Mouse (Mus musculus): ENCODE results near the gene Hba-a1.
"Not testable (repeated sequence)": the region's sequence is repeated elsewhere in the genome, so short reads cannot be mapped to it uniquely, and the experiment has no call there.

Gene Hba-a1

DNA sequence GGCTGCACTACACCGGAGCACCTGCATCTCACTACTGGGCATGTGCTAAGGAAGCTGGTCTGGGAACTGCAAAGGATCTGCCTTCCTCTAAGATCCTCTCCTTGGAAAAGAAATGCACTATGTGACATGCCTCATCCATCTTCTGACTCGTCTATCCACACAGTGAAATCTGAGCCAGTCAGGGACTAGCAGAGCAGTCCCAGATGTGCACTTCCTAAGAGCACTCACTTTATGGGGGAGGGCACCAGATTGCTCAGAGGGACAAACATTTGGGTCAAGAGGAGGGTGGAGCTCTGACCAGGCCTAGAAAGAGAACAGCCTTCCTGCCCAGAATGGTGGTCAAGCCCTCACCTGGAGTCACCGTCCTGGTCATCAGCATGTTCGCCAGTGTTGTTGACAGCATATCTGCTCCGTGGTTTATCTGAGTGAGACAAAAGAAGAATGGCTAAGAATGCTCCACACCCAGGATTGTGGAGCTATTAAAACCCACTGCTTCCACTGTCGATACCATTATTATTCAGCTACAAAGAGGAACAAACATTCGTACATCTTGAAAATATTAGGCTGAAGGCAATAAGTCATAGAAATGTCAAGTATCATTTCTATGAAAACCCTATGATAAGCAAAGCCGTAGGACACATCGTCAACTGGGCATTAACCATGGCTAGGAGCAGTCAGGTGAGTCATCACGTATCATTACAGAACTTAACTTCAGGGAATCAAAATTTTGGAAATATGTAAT is 20.5 kb upstream of the Hba-a1 start:
- no peak for DNase-seq (ENCODE audit: low read depth)

DNA sequence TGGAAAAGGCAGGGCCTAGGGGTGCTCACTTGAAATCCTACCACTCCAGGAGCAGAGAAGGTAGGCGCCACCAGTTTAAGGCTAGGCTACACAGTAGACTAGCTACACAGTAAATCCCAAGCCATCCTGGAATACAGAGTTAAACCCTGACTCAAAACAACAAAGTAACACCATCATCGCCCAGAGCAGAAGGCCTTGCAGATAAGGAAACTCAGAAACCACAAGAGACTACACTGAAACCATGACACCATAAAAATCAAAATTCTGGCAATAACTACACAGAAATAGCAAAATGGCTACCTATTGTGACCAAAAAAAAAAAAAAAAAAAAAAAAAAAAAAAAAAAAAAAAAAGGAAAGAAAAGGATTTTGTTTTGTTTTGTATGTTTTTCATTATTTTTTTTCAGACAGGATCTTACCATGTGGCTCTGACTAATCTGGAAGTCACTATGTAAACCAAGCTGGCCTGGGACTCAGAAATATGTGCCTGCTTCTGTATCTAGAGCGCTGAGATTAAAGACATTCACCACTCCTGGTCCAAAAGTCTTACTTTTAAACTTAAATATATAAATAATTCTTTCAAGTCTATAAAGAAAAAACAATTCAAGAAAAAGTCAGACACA is 18.1 kb upstream of the Hba-a1 start:
- peak; percentile 21 for DNase-seq (ENCODE audit: low read depth)

DNA sequence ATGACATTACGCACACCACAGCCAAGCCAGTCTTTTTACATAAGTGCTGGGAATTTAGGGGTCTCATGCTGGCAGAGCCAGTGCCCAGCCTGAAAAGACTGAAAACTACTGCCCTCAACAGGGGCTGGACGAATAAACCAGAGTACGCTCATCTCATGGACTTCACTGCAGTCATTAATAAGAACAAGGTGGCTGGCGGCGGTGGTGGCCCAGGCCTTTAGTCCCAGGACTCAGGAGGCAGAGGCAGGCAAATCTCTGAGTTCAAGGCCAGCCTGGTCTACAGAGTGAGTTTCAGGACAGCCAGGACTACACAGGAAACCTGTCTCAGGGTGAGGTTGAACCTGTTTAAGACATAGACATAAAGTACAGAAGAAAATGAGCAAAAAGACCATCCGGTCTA is 17.1 kb upstream of the Hba-a1 start:
- DNase-seq (ENCODE audit: low read depth), result no peak

DNA sequence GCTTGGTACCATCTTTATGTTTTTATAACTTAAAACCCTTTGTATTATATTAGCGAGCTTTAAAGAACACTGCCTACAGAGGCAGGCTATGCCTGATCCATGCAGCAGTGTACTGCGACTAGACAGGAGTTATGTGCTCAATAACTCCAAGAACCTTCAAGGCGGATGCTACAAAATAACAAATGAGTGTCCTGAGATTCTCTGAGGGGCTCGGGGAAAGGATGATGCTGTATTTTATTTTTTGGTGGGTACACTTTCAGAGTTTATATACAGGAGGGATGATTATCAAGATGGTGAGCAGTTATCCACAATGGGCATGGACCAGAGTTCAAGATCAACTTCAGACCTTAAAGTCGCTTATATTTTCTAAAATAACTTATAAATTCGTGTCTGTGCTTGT is 16.5 kb upstream of the Hba-a1 start:
- DNase-seq (ENCODE audit: low read depth), result no peak

DNA sequence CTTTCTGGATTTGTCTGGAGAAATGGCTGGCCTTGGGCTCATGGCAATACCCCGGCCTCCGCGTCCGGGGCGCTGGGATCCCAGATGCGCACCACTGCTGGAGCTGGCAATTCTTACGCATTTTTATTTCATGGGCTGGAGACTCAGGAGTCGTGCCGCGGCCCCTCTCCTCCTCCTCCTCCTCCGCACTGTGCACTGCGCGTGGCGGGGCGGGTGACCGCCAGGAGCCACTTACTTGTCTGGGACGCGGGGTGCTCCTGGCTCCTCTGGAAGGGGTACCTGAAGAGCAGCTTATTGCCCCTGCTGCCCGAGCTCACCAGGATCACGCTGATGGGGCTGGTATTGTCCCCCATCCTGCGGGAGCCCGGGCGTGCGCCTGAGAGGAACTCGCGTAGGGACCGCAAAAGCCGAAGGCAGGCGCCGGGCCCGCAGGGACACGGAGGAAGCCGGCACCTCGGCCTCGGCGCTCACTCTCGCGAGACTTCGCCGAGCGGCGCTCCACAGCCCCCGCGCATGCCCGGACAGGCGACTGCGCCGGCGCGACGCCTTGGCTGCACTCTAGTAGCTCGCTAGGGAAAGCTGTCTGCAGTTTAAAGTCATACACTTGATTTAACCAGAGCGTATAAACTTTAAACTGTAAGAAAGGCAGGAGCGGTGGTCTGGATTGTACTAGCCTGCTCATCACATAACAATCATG is 16.0 kb upstream of the Hba-a1 start, which contains the start of gene Nprl3:
Gene Nprl3 (minus strand): TSS at position 520 of the 697 bp plus-strand sequence.
- peak; percentile 97 for DNase-seq (ENCODE audit: low read depth)

DNA sequence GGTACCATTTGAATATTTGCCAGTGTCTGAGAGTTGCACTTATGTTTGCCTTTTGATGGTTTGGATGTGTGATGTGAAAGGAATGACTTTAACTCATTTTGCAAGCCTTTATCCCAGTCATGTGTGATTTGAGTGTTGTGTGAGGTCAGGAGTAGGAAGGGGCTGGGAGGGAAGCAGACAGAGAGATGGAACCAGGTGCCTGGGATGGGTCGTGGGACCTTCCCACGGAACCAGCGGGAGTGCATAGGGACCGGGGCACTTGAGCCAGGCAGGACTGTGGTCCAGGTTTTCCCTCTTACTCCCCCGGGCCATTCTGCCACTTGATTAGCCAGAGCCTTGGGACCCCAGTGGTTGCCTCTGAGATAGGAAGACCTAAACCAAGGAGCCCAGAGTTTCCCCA is 15.3 kb upstream of the Hba-a1 start:
- no peak for DNase-seq (ENCODE audit: low read depth)

DNA sequence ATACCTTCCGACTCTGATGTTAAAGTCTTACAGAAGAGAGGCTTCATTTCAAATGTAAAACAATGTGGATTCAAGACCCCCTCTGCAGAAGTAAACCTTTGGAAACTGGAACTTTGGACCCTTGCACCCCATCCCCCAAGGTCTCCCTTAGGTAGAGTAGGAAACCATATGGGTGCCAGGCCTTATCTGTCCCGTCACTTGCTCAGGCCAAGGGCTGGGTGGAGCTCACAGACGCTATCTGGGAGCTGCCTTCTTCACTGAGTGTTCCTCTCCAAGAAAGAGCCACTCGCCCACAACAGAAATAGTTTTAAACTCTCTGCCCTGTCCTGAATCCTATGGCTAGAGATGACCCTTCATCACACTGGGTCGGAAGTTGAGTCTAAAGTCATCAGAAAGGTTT is 14.4 kb upstream of the Hba-a1 start:
- DNase-seq (ENCODE audit: low read depth), result no peak

DNA sequence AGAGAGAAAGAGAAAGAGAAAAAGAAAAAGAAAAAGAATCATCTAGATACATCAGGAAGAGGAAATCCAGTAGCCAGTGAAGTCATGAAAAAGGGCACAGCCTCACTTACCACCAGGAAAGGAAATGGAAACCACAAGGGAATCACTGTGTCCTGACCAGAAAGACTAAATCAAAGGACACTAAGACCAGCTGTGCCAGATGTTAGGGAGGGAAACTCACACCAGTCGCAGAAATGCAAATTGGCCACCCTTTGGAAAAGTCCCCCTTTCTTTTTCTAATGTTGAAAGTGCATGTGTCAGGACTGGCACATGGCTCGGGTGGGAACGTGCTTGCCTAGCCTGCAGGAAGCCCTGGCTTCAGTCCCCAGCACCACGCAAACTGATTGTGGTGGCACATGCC is 12.1 kb upstream of the Hba-a1 start:
- DNase-seq (ENCODE audit: low read depth), result no peak

DNA sequence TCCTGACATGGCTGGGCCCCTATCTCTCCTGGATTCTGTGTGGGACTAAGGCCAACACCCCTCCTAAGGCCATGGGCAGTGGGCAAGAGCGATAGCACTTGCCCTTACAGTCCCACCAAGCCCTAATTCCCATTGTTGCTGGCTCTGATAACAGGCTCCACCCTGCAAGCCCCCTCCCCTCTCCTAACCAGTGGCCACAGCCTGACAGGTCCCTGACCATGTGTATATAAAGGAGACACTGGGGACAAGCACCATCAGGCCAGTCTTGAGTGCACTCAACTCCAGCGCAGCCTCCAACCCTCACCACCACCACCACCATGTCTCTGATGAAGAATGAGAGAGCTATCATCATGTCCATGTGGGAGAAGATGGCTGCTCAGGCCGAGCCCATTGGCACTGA is 7.0 kb upstream of the Hba-a1 start, which contains the start of gene Hba-x:
Gene Hba-x (plus strand): TSS at position 54 of the 400 bp plus-strand sequence.
- DNase-seq (ENCODE audit: low read depth), result no peak

DNA sequence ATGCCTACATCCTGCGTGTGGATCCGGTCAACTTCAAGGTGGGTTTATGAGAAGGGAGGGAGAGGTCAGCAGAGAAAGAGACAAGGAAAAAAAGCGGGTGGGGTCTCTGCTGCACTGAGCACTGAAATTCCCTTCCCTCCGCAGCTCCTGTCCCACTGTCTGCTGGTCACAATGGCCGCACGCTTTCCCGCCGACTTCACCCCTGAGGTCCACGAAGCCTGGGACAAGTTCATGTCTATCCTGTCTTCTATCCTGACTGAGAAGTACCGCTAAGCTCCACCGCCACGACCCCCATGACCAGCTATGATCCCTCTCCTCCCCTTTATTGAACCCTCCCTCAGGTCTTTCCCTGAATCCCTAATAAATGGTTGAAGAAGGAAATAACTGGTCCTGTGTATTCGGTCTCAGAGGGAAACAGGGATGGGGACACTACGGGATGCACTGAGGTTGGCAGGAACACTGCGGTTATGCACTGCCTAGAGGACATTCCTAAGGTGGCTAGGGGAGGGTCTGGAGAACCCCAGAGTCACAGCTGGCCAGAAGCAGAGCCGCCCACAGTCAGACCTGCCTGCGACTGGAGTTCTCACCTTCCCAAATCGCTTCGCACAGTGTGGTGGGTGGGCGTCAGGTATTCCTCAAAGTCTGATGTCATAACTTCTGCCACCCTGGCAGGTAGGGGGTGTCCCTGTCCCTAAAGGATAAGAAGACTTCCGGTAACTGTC is 5.4 kb upstream of the Hba-a1 start:
- no peak for DNase-seq (ENCODE audit: low read depth)

DNA sequence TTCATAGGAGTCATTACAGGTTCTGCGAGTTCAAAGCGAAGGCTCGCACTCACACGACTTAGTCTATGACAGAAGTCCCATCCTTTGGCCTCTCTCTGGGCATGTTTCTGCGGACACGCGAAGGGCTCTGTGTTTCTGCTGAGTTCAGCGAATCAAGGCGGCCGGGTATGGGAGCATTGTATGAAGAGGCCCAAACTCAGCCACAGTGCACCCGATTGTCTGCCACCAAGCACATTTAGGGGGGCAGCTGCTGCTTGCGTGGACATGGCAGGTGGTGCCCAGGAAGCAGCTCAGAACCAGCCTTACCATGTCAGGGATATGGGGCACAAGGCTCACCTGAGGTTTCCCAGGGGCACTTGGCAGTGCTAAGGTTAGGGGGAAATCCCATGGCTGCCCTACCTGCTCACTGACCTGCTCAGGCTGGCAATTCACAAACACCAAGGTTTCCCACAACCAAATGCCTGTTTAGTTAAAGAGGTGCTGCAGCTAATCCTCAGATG is 4.8 kb upstream of the Hba-a1 start:
- no peak for DNase-seq (ENCODE audit: low read depth)

DNA sequence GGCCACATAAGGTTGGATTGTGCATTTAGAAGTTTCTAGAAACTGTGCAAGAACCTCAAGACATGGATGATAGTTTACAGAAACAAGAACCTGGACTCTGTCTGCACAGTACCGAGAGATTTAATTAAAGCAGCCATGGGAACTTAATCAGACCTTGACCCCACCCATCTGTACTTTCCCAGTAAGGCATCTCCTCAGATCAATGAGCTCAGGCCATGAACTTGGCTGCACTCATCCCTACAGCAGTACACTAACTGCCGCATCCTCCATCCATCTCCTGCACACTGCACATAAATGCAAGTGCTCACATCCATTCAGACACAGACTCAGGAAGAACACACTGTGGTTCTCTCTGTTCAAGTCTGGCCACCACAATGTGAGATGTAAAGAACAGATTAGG is 2.7 kb upstream of the Hba-a1 start:
- DNase-seq (ENCODE audit: low read depth), result no peak

DNA sequence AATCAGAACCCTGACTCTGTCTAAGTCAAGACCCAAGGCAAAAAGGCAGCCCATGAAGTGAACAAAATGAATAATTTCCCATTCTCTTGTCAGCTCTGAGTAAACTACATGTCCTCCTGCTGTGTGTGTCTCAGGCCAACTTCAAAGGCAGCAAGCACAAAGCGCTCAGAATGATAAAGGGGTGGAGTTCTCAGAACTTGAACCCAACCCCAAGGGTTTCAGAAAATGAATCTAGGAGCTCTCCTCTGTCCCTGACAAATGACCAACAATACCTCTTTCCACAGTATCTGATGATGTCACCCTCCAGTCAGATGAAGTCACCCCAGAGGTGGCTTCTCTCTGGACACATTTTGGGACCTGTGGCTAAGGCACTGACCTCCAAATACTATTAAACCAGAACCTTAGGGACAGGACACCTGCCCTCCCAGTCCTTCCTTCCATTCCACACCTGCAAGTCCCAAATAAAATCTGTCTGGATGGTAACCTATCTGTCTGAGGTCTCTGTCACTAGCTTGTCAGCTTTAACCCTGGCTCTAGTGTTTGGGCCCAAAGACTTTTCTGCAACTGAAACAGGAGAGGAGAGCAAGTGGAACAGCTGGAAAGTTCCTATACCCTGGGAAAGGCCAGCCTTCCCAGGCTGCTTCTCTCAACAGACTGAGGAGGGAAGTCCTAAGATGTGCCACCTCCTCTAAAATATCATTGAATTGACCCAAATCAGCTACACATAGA is 1.7 kb upstream of the Hba-a1 start:
- no peak for DNase-seq (ENCODE audit: low read depth)

DNA sequence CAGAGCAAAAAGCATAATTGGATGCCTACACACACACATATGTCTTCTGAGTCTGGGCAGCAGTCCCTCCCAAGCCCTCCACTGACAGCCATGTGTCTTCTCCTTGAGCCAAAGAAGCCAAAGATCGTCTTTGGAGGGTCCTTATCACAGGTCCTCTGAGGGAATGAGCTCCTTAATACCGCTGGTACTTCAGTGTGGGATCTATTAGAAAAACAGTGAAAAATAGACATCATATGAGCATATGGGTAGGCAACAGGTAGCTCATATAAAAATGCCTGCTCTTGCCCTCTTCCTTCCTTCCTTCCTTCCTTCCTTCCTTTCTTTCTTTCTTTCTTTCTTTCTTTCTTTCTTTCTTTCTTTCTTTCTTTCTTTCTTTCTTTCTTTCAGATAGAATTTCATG is 1.3 kb downstream of the Hba-a1 start:
- DNase-seq (ENCODE audit: low read depth), result not testable (repeated sequence)

DNA sequence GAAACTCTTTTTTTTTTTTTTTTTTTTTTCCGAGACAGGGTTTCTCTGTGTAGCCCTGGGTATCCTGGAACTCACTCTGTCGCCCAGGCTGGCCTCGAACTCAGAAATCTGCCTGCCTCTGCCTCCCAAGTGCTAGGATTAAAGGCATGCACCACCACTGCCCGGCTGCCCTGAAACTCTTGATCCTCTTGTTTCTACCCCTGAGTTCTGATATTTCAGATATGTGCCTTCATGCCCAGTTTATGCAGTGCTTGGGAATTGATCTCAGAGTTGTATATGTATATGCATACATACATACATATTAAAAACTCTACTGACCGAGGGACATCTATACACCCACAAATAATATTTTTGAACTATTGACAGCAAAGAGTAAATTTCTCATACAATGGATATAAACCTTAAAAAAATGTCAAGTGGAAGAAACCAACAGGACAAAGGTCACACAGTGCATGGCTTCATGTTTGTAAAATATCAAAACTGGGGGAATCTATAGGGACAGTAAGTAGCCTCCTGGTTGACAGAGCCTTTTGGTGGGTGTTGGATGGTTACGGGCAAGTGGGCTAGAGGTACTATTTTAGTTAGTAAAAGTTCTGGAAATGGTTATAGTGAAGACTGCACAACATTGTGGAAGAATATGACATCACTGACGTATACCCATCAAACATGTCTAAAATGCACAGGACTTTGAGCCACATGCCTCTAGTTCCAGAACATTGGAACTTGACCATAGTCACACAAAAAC is 1.9 kb downstream of the Hba-a1 start:
- DNase-seq (ENCODE audit: low read depth), result no peak

DNA sequence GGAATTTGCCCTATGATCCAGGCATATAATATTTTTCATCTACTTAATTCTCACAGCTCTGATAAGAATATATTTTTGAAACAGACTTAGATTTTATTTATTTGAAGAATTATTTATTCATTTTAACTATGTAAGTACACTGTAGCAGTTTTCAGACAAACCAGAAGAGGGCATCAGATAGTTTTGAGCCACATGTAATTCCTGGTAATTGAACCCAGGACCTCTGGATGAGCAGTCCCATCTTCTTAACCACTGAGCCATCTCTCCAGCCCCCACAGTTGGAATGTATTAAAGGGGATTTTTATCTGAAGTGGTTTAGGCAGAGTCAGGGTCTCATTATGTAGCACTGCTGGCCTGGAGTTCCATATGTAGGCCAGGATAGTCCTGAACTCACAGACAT is 2.6 kb downstream of the Hba-a1 start:
- DNase-seq (ENCODE audit: low read depth), result not testable (repeated sequence)

DNA sequence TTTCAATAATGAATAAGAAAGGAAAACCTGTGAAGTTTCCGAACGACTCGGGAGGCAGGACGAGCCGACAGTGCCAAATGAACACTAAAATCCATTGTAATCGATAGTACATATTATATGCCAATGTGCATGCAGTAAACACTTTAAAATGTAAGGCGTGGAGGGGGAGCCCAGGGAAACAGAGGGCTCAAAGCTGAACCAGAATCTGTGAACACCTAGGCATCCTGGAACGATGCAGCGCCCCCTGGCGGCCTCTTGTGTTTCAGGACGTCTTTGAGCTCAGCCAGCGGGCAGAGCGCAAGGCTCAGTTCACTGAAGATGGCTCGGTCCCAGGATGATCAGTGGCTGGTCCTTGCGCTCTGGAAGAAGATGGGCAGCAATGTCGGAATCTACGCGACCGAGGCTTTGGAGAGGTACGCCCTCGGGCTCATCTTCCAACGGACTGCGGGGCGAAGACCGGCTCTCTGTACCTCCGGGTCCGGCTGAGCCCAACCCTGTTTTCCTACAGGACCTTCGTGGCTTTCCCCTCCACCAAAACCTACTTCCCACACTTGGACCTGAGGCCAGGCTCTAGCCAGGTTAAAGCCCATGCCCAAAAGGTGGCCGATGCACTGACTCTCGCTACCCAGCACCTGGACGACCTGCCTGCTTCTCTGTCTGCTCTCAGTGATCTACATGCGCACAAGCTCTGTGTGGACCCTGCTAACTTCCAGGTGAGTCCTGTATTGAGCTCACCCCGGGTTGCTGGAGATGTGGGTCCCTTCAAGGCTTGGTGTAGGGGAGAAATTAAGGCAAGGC is 3.6 kb downstream of the Hba-a1 start, which contains the start of gene Hbq1b:
Gene Hbq1b (plus strand): TSS at position 271 of the 798 bp plus-strand sequence.
- peak; percentile 59 for DNase-seq (ENCODE audit: low read depth)

DNA sequence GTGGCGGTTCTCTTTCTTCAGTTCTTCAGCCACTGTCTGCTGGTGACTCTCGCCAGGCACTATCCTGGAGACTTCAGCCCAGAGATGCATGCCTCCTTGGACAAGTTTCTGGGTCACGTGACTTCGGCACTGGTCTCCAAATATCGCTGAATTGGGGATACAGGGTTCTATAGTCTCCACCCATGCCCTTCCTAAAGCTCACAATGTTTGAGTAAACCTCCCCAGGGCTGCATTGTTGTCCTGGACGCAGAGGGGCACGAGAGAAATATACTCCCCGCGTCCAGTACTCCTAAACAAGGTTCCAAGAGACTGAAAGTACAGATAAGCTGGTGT is 4.1 kb downstream of the Hba-a1 start:
- no peak for DNase-seq (ENCODE audit: low read depth)

DNA sequence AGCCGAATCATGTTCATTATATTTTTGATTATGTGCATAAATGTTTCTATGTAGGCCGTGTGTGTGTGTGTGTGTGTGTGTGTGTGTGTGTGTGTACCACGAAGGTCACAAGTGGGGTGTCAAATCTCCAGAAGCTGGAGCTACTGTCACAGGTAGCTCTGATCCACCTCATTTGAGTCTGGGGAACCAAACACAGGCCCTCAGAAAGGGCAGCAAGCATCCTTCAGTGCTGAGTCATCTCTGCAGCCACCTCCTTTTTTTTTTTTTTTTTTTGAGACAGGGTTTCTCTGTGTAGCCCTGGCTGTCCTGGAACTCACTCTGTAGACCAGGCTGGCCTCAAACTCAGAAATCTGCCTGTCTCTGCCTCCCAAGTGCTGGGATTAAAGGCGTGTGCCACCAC is 9.5 kb downstream of the Hba-a1 start:
- not testable (repeated sequence) for DNase-seq (ENCODE audit: low read depth)

DNA sequence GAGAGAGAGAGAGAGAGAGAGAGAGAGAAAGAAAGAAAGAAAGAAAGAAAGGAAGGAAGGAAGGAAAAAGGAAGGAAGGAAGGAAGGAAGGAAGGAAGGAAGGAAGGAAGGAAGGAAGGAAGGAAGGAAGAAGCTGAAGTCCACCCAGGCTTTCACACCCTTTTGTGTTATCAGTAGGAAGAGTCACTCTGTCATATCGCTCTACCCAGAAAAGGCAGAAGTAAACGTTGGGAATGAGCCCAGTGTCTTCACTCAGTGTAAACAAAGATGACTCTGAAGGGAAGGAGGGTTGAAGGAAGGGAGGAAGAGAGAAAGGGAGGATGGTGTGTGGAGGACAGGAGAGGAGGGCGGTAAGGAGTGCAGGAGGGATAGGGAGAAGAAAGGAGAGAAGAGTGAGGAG is 10.2 kb downstream of the Hba-a1 start:
- DNase-seq (ENCODE audit: low read depth), result not testable (repeated sequence)

Measured in naive thymus-derived CD4-positive, alpha-beta T cell, adult 2 months (primary cell).